Mouse (Mus musculus) right cerebral cortex, adult 2 months (tissue): ENCODE measurements around the gene Nav3.

Experiments used
- DNase-seq, 2 experiments: peaks; one replicate each; pipeline ENCODE4 v3.0.0; 2021 to 2022; ENCODE audit warnings: low spot score in 2 of 2

Gene Nav3

DNA sequence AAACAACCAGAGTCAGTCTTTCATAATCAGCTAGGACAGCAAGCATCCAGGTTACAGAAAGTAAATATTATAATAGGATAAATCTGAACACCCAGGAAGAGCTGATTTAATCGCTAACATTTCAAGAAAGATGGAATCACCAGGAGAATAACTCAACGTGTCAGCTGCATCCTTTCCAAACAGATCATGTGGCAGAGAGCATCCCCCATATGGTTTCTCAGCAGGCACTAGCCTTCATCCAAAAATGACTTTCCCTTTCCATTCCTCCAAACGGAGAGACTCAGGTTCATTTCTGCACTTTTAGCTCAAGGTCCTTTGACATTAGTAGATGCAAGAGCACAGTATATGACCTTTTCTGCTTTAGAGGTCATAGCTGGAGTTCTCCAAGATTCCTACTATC lies 765.4 kb downstream of the Nav3 start:
- DNase-seq = no peak

GRCm38 (mm10) chr10:109684109-109685056 lies 771.6 kb downstream of the Nav3 start:
- peak; percentile 65 to 68 for DNase-seq

GRCm38 (mm10) chr10:109672896-109673295 lies 783.1 kb downstream of the Nav3 start:
- DNase-seq = no peak

GRCm38 (mm10) chr10:109667453-109667852 lies 788.6 kb downstream of the Nav3 start:
- no peak for DNase-seq

- DNase-seq = peak; percentile 91 to 94
Observed at GRCm38 (mm10) chr10:109664629-109665317, 791.2 kb downstream of the Nav3 start.

GRCm38 (mm10) chr10:109651516-109651915 lies 804.5 kb downstream of the Nav3 start:
- no peak for DNase-seq

GRCm38 (mm10) chr10:109643598-109643997 lies 812.4 kb downstream of the Nav3 start:
- peak; percentile 76 to 77 for DNase-seq

DNA sequence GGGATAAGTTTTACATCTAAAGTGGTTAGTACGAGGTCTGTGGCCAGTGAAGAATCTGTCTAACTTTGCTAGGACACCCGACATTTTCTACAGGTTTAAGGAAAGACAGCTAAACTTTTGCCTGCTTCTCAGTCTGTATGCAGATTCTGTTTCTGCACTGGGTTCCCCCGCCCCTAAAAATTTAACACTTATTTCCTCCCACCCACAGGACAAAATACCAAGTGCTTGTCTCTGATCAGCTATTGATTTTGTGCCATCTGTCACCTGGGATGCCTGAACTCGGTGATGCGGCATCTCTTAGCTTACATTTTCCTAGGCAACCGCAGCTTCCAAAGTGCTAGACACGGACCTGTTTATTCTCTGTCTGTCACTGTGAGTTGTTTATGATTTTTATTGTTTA lies 814.2 kb downstream of the Nav3 start:
- no peak for DNase-seq

GRCm38 (mm10) chr10:109637702-109638101 lies 818.3 kb downstream of the Nav3 start:
- DNase-seq = no peak
